Mouse (Mus musculus) mouse trophoblast stem cell (cell line): ENCODE data around the gene Olfr1130.
"Not testable (repeated sequence)": the region's sequence is repeated elsewhere in the genome, so short reads cannot be mapped to it uniquely, and the experiment has no call there.

Experiments used
- in situ Hi-C, 2 experiments: fragments of 300-500 bp; cut with MseI, MboI; formaldehyde crosslinking; loops; 2 replicates in 1 of 2; 3 replicates in 1 of 2; pipeline ENCODE4 v1.15.1; 2025

Gene Olfr1130

GRCm38 (mm10) chr2:87605912-87606311 is at the start of gene Olfr1130:
Gene Olfr1130, plus strand, starts transcription at chr2:87606212.
- in situ Hi-C loops = not testable (repeated sequence)

DNA sequence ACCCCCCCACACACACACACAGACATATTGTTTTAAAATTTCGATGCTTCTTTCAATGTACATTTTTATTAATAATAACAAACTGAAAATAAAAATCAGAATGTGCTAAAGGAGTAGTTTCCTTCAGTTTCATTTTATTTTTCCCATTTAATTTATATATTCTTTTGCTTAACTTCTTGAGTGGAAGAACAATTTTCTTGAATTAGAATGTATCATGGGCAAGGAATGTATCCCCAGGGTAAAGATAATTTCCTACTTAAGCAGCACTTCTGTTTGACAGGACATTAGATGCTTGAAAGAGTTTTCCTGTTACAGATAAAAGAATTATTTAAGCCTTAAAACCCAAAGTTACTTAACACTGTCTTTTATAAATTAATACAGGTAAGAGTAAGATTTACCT is 32.4 kb upstream of the Olfr1130 start, which contains the start of gene Olfr1129:
TSS of gene Olfr1129 (plus strand) at position 301 of the 400 bp plus-strand sequence.
- in situ Hi-C loops = not testable (repeated sequence)

- in situ Hi-C loops = no loop called here
Observed at GRCm38 (mm10) chr2:87626804-87627203, 20.8 kb downstream of the Olfr1130 start, which contains the start of gene Olfr1131. Gene Olfr1131, plus strand, starts transcription at chr2:87627104.

- in situ Hi-C loops = no loop called here
Observed at GRCm38 (mm10) chr2:87637435-87637834, 31.4 kb downstream of the Olfr1130 start, which contains the start of gene Olfr1132. Gene Olfr1132, minus strand, starts transcription at chr2:87637535.

DNA sequence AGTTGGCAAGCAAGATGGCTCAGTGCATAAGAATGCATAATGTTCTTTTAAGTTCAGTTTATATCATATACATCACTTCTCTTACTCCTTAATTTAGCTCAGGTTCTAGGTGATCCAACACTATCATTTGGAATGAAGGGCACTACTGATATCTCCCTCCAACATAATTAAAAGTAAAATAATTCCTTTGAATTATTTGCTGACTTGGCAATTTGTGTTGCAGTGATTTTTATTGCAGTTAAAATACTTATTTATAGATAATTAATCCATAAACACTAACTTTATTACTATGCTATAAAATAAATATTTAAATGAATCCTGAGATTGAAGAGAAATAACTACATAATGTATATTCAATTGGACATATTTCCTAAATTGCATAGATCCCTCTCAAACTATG is 36.4 kb downstream of the Olfr1130 start:
- in situ Hi-C loops = no loop called here

GRCm38 (mm10) chr2:87647274-87647673 is 41.3 kb downstream of the Olfr1130 start, which contains the start of gene Olfr1133:
Gene Olfr1133, minus strand, starts transcription at chr2:87647374.
- in situ Hi-C loops = no loop called here

DNA sequence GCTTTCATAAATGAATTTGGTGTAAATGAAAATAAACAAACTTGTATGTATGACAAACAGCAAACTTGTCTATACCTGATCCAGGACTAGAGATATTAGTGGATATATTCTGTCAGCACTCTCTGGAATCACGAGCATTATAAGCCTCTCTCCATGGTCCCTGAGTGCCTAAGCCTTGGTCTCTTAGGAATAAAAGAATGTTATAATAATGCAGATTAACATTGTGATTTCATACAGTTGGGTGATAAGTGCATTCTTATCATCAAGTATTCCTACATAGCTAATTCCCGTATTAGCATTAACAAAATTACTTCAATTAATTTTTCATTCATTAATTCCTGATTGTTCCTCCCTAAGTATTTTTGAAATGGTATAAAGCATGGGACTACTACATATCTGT is 52.3 kb downstream of the Olfr1130 start, which contains the start of gene Olfr1134:
TSS of gene Olfr1134 (minus strand) at position 101 of the 400 bp plus-strand sequence.
- in situ Hi-C loops = no loop called here
